Mouse (Mus musculus) liver, postnatal 0 days (tissue): Measurements from ENCODE around the gene Itpr2.

ENCODE experiments used
- CTCF ChIP-seq: sonication (generic); IDR thresholded peaks from 2 replicates; pipeline ENCODE4 v1.5.1; 2016; ENCODE audit warnings: antibody characterized with exemption, low read depth
- EP300 ChIP-seq: IDR thresholded peaks from 2 replicates; pipeline ENCODE4 v1.6.1; 2016; ENCODE audit warnings: antibody characterized with exemption, low read depth, mild to moderate bottlenecking

- TF ChIP-seq CTCF (no peak), EP300 (no peak)
These were observed 158.2 kb downstream of the Itpr2 start for GRCm38 (mm10) chr6:146343671-146344384.
